Mouse (Mus musculus) bone marrow macrophage, adult 2 months (primary cell): ENCODE data around the gene Cend1.

Experiments
- CTCF ChIP-seq: IDR thresholded peaks from 2 replicates; pipeline ENCODE4 v1.5.1; 2012; ENCODE audit warnings: low read depth, mild to moderate bottlenecking, low read length, moderate library complexity
- POLR2A ChIP-seq: IDR thresholded peaks from 2 replicates; pipeline ENCODE4 v1.6.1; 2012; ENCODE audit warnings: mild to moderate bottlenecking, low read depth, low read length, borderline replicate concordance

- TF ChIP-seq CTCF (no peak), POLR2A (no peak)
Measured at GRCm38 (mm10) chr7:141423811-141424210, 5.5 kb downstream of the Cend1 start.
